Mouse (Mus musculus) ES-CJ7 (cell line): ENCODE measurements around the gene Ralb.

Experiments
- DNase-seq: peaks from one replicate; pipeline ENCODE4 v3.0.0; 2011; ENCODE audit warnings: low read depth, low spot score

Ralb gene

GRCm38 (mm10) chr1:119492505-119492904 is 12.1 kb downstream of the Ralb start:
- no peak for DNase-seq

GRCm38 (mm10) chr1:119492097-119492496 is 12.5 kb downstream of the Ralb start:
- no peak for DNase-seq

- DNase-seq: no peak
Measured at GRCm38 (mm10) chr1:119490765-119491164, 13.8 kb downstream of the Ralb start.

GRCm38 (mm10) chr1:119487917-119488590 is 16.5 kb downstream of the Ralb start:
- no peak for DNase-seq

GRCm38 (mm10) chr1:119485825-119486224 is 18.8 kb downstream of the Ralb start:
- peak; percentile 49 for DNase-seq

DNA sequence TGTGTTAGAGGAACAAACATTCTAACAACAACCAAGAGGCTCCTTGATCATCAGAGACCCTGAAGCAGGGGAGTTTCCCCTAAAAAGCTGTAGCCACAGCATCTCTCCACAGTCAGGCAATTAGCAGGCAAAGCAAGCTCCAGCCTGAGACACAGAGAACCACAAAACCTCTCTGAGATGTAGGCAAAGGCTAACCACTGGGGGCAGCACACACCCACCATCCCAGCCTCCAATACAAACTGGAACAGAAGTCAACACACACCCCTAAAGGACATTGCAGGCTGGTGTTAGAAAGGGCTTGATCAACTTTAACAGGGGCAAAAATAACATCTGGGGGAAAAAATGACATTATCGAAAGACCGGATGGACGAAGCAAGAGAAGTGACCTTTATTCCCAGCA is 20.1 kb downstream of the Ralb start:
- DNase-seq: peak; percentile 82

DNA sequence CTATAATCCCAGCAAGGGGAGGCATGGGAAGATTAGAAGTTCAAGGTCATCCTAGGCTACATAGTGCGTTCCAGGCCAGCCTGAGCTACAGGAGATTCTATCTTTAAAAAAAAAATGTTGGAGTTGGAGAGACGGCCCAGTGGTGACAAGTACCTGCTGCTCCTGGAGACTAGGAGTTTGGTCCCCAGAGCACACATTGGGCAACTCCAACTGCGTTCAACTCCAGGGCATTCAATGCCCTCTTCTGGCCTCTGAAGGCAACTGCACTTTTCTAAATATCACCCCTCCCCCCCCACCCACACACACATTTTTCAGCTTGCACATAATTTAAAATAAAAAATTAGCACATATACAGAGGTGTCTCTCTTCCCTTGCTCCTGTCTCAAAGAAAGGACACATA is 21.7 kb downstream of the Ralb start:
- DNase-seq: peak; percentile 69

- peak; percentile 76 for DNase-seq
Measured at GRCm38 (mm10) chr1:119481205-119481932, 23.2 kb downstream of the Ralb start.

GRCm38 (mm10) chr1:119480678-119481077 is 23.9 kb downstream of the Ralb start:
- no peak for DNase-seq

- DNase-seq: no peak
Measured at GRCm38 (mm10) chr1:119479641-119480040, 25.0 kb downstream of the Ralb start.

- DNase-seq: no peak
Measured at GRCm38 (mm10) chr1:119476905-119477353, 27.7 kb downstream of the Ralb start.

DNA sequence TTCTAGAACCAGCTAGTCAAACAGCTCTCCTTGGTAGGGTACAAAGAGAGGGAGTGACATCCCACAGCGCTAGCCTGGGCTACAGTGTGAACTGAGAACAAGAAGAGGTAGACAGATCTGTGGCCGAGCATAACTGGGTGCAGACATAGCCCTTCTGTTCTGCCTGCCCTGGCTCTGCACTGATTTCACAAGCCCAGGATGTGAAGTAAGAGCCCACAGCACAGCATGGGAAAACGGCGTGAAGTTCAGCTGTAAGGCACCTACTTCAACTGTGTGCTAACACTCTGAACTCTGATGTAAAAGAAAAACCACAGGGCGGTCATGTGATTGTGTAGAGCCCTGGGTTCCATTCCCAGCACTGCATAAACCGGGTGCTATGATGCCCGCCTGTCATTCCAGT is 29.9 kb downstream of the Ralb start:
- DNase-seq: no peak

DNA sequence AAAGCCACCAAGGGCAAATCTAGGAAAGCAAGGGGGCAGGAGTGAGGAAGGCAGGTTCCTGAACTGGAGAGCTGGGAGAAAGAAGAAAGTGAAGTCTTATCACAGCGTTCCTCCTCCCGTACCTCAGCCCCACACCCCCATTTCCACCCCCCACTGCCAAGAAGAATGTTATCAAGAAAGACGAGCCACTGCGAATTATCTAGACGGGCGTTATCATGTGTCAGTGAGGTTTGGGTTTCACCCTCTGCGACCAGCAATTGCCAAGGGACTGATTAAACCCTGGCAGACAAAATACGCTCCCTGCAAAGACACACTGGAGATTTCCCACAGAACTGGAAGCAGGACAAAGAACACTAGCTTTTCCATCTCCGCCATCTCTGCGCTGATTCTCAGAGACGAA is 31.9 kb downstream of the Ralb start:
- DNase-seq: no peak

DNA sequence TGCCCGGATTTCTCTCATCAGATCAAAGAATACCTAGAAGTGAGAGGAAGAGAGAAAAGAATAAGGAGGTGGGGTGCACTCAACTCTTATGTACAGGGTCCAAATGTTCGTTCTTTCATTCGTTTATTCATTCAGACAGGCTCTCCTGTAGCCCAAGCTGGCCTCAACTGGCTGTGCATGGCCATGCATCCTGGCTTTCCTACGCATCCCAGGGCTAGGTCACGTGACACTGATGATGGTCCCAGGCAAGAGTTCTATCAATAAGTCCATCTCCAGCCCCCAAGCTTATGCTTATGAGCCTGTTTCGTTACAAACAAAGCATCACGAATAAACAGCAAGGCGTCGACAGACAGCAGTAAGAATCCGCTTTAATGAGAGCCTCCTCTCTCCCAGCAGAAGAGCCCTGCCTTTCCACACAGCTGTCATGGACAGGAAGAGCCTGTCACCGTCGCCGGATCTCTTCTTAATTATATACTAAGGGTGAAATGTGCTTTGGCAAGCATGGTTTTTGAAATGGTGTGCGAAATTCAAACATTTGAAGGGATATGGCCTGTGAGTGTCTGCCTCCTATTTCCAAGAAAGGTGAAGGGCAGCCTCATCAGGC is 32.7 kb downstream of the Ralb start:
- no peak for DNase-seq

DNA sequence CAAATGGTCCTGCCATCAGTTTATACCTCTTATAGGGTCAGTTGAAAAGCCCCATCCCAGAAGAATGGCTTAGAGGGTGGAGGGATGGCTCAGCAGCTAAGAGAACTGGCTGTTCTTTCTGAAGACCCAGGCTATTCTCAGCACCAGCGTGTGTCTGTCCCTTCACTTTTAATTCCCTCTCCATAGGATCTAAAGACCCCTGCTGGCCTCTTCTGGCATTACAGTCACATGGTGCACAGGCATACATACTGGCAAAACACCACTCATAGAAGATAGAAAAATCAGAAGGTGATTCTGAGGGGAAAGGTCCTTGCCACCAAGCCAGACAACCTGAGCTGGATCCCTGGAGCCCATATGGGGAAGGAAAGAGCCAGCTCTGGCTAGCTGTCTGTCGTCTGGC is 41.2 kb downstream of the Ralb start:
- DNase-seq: peak; percentile 83

- DNase-seq: no peak
Measured at GRCm38 (mm10) chr1:119460062-119460461, 44.5 kb downstream of the Ralb start.

GRCm38 (mm10) chr1:119457993-119458605 is 46.5 kb downstream of the Ralb start:
- DNase-seq: peak; percentile 85

DNA sequence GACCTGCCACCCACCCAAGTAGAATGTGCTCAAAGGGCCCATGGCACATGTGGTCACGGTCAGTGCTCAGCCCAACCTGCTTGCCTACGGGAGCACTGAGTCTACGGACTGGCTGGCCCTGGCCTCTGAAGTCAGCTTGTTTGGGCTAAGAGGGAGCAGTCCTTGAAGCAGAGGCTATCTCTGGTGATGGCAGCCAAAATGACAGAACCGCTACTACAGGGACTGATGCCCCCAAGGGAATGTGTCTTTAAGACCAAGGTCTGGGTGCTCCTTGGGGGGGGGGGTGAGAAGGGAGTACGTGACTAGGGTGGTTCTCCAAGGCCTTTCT is 47.1 kb downstream of the Ralb start:
- no peak for DNase-seq

DNA sequence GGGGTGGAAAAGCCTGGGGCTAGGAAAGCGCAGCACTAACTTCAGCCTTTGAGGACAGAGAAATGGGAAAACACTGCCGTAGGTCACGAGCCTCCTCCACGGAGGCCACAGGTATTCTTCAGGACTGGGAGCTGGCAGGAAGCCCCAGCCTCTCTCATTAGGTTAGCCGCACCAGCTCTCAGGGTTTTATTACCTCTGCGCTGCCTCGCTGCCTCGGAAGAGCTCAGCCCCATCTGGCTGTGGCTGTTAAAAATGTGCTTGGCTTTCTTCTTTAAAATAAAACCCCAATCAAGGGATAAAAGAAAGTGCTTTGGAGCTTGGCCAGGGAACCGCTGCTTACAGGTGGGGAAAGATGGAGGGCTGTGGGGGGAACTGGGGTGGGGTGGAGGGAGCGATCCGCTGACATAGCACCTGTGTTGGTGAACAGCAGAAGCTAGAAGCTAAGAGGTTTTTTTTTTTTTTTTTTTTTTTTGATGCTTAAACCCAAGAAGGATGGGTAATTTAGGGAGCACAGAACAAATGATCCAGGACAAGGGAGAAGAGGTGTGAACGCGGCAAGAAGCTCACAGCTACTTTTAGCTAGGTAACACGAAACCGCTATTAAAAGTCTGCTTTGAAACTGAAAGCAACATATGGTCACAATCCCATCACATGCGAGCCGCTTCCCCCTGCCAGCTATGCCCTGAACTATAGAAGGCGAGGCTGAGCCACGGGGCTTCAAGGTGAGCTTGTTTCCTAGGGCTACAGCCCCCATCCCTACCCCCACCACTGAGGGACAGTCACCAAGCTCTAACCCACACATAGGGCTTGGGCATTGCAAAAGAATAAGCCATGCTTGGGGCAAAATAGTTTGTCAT is 47.7 kb downstream of the Ralb start:
- no peak for DNase-seq

DNA sequence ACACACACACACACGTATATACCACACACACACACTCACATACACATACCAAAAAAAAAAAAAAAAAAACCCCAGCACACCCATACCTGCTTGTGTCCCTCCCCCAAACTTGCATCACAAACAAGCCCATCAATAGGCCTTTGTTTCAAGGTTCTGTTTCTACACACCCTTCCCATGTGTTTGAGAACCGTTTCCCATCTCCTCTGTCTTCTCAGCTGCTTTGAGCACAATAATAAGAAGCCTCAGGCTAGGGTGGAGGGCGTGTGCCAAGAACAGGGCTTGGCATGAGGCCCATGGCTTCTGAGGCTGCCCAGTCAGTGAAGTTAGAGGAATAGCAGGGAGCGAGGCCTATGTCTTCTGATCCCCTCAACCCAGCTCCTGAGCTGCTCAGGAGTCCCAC is 50.9 kb downstream of the Ralb start:
- peak; percentile 92 for DNase-seq

DNA sequence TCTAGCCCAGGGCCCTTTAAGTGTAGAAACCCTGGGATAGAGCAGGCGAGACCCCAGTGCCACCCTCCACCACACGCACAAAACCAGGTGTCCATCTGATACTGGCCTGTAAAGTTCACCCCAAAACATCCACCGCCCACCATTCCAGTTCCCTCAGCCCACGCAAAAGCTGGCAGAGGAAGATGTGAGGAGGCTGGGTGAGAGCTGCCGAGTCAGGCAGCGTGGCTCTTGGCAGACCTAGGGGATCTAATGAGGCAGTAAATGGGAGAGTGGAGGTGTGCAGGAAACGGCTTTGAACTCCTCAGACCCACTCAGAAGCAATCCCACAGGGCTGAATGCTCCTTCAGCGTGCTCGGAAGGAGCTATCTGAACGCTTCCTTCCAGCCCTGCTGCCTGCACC is 53.2 kb downstream of the Ralb start:
- no peak for DNase-seq
